In genomic region chr13:90885856-90886532, GRCm38 (mm10) we compare ENCODE assay signal across 8 mouse cellular contexts. TPM values are rescaled to one million over a fixed set of nuclear protein-coding genes. Genes with fewer than 3 reads are reported as not detected.
DNase-seq lines count a peak whose midpoint lies in the region; ATAC-seq and TF ChIP-seq lines count a peak whose summit lies in the region.

No protein-coding gene starts in this region.

- TF ChIP-seq EP300 in heart, adult 2 months (IDR thresholded peaks at IDR 0.05; ENCODE audit: insufficient read depth, low read depth, low read length), result no peak

- H3K4me2 ChIP-seq in intestine, postnatal 0 days (replicated peaks; ENCODE audit: low read depth), result peak overlapping the region; percentile 72

- no peak for TF ChIP-seq CTCF in thymus, adult 2 months (IDR thresholded peaks at IDR 0.05; ENCODE audit: borderline replicate concordance, control insufficient read depth, extremely low read depth, insufficient read depth, low read length, poor library complexity)
- TF ChIP-seq CTCF in heart, adult 2 months (IDR thresholded peaks at IDR 0.05), result no peak
- TF ChIP-seq CTCF in intestine, postnatal 0 days (IDR thresholded peaks at IDR 0.05; ENCODE audit: low read depth), result no peak

- no peak overlapping the region for H3K27ac ChIP-seq in thymus, adult 2 months (ENCODE audit: control insufficient read depth, insufficient read depth, low read length)
- peak overlapping the region; percentile 1 for H3K27ac ChIP-seq in heart, adult 2 months
- no peak overlapping the region for H3K27ac ChIP-seq in intestine, postnatal 0 days (ENCODE audit: low read depth, low read length)

- 45% methylated on average over 13 of the region's 13 CpGs for whole genome bisulfite sequencing in thymus, adult 2 months
- WGBS in heart, adult 2 months, result 24% methylated on average over 13 of the region's 13 CpGs
- 36% methylated on average over 13 of the region's 13 CpGs for WGBS in intestine, postnatal 0 days

- H3K4me1 ChIP-seq in thymus, adult 2 months (replicated peaks; ENCODE audit: control insufficient read depth, insufficient read depth, low read length), result peaks cover 6% of the 10 kb centered on the region
- peaks cover 3% of the 10 kb centered on the region for H3K4me1 ChIP-seq in heart, adult 2 months (ENCODE audit: control insufficient read depth, insufficient read depth, low read length)
- H3K4me1 ChIP-seq in intestine, postnatal 0 days (replicated peaks; ENCODE audit: control insufficient read depth, insufficient read depth, low read length), result no peaks in the 10 kb centered on the region

- ATAC-seq in intestine, postnatal 0 days, result 0 out of 2 replicates have a peak, but pooled peaks have one; percentile 16
- ATAC-seq in megakaryocyte-erythroid progenitor cell, adult 5-6 weeks (replicated peaks; ENCODE audit: low FRiP score, low TSS enrichment, poor library complexity, severe bottlenecking), result peak; percentile 52

- no peak for DNase-seq in thymus, adult 2 months
- DNase-seq in thymus, adult 18-20 months, result no peak
- peak; percentile 32 to 67 for DNase-seq in heart, adult 2 months
- DNase-seq in natural killer cell, adult 2 months (ENCODE audit: low spot score in 2 of 2), result no peak
- DNase-seq in adrenal gland, adult 2 months, result no peak
- DNase-seq in layer of hippocampus, adult 9-11 months, result no peak

- no peaks in the 10 kb centered on the region for H3K79me2 ChIP-seq in heart, adult 2 months (replicated peaks; ENCODE audit: control insufficient read depth, insufficient read depth, low read length)

- intact Hi-C loops in heart, adult 2 months (cut with DNase I), result loop anchor here (1.0 to 5.0 kb wide), 4 partner anchors 1109 to 1339 kb away; partner anchors contain the start of gene Vcan

- no peaks in the 10 kb centered on the region for H3K9me3 ChIP-seq in intestine, postnatal 0 days (ENCODE audit: control insufficient read depth)

- peak overlapping the region; percentile 30; the same call in 1 of the 2 replicates for H3K4me3 ChIP-seq in thymus, adult 2 months (ENCODE audit: control insufficient read depth, insufficient read depth, low read length)
- peak overlapping the region; percentile 38 for H3K4me3 ChIP-seq in heart, adult 2 months
- peak overlapping the region; percentile 36 for H3K4me3 ChIP-seq in intestine, postnatal 0 days (ENCODE audit: low read depth, low read length)

- H3K27me3 ChIP-seq in thymus, adult 2 months (ENCODE audit: control insufficient read depth, insufficient read depth, low read length), result no peaks in the 10 kb centered on the region; the same call in 1 of the 2 replicates
- H3K27me3 ChIP-seq in heart, adult 2 months (ENCODE audit: control insufficient read depth, insufficient read depth, low read length), result no peaks in the 10 kb centered on the region
- no peaks in the 10 kb centered on the region for H3K27me3 ChIP-seq in intestine, postnatal 0 days (replicated peaks; ENCODE audit: control insufficient read depth, insufficient read depth, low read length)

- TF ChIP-seq POLR2A in thymus, adult 2 months (IDR thresholded peaks at IDR 0.05; ENCODE audit: control insufficient read depth, extremely low read depth, insufficient read depth, low read length, poor library complexity), result no peak
- no peak for TF ChIP-seq POLR2A in heart, adult 2 months (IDR thresholded peaks at IDR 0.05; ENCODE audit: insufficient read depth, low read depth, low read length)

- no peaks in the 10 kb centered on the region for H3K36me3 ChIP-seq in thymus, adult 2 months (ENCODE audit: control insufficient read depth, insufficient read depth, low read length)
- H3K36me3 ChIP-seq in heart, adult 2 months (ENCODE audit: control insufficient read depth, insufficient read depth, low read length), result no peaks in the 10 kb centered on the region
- H3K36me3 ChIP-seq in intestine, postnatal 0 days (ENCODE audit: control insufficient read depth, insufficient read depth), result no peaks in the 10 kb centered on the region

- no peak overlapping the region for H3K9ac ChIP-seq in heart, adult 2 months (ENCODE audit: low read depth, low read length)
- H3K9ac ChIP-seq in intestine, postnatal 0 days (ENCODE audit: low read depth, low read length), result no peak overlapping the region

RNA-seq across cellular contexts. Expression of gene Atp6ap1l, which starts 19.2 kb away (rescaled TPM):
- polyA plus RNA-seq in thymus, adult 2 months (2012; rRNA removed), result 0.18 TPM in 1 of 2 replicates, not detected in the other
- total RNA-seq in heart, adult 2 months (2021), result 1 to 10 TPM in 1 of 2 experiments, under 1 TPM in 1; 0.57 to 1.0 TPM
- 1.2 and 2.3 TPM in 2 replicates for polyA plus RNA-seq in heart, adult 2 months (2012; rRNA removed)
- not detected in 2 replicates for polyA plus RNA-seq in intestine, postnatal 0 days (2015; fragmentation: Nextera tagmentation; extraction: Ambion mirVana)
- total RNA-seq in megakaryocyte-erythroid progenitor cell, adult 5-6 weeks (2014; fragmentation: Nextera tagmentation), result not detected in 2 replicates
- total RNA-seq in megakaryocyte-erythroid progenitor cell, adult 5-6 weeks (2017), result not detected in 2 replicates
- not detected for total RNA-seq in adrenal gland, adult 2 months (2021)
- polyA plus RNA-seq in adrenal gland, adult 2 months (2012; rRNA removed), result not detected in 2 replicates

RNA-seq across cellular contexts. Expression of gene Rps23, which starts 36.8 kb away (rescaled TPM):
- polyA plus RNA-seq in thymus, adult 2 months (2012; rRNA removed), result 317 and 333 TPM in 2 replicates
- 100 to 1,000 TPM; 175 to 189 TPM for total RNA-seq in heart, adult 2 months (2021)
- 119 and 153 TPM in 2 replicates for polyA plus RNA-seq in heart, adult 2 months (2012; rRNA removed)
- polyA plus RNA-seq in intestine, postnatal 0 days (2015; fragmentation: Nextera tagmentation; extraction: Ambion mirVana), result 200 and 221 TPM in 2 replicates
- 3,965 and 4,066 TPM in 2 replicates for total RNA-seq in megakaryocyte-erythroid progenitor cell, adult 5-6 weeks (2014; fragmentation: Nextera tagmentation)
- 2,270 and 3,048 TPM in 2 replicates for total RNA-seq in megakaryocyte-erythroid progenitor cell, adult 5-6 weeks (2017)
- total RNA-seq in adrenal gland, adult 2 months (2021), result 100 to 1,000 TPM; 297 to 405 TPM
- 20.5 and 21.8 TPM in 2 replicates for polyA plus RNA-seq in adrenal gland, adult 2 months (2012; rRNA removed)

Comparison
In these comparisons a context has a peak if more than half of its experiments do, and no peak if none do; other contexts are left out.
1. DNase-seq: peak in heart, adult 2 months (2 of 2); none in thymus, adult 2 months (single experiment), thymus, adult 18-20 months (0 of 2), natural killer cell, adult 2 months (0 of 2), adrenal gland, adult 2 months (single experiment) and layer of hippocampus, adult 9-11 months (single experiment).
2. Peak in every context shown above with its lines, with median percentiles within 50 percentile points of each other: H3K4me3 ChIP-seq.